Mouse (Mus musculus) myocyte (in vitro differentiated cells): ENCODE measurements around the gene Vmn1r5.

Source experiments
- E2F4 ChIP-seq: IDR thresholded peaks from one replicate; pipeline ENCODE4 v1.6.1; 2011; ENCODE audit warnings: mild to moderate bottlenecking, control low read depth, moderate library complexity; ENCODE audit not compliant: insufficient read depth
- MAX ChIP-seq: IDR thresholded peaks from one replicate; pipeline ENCODE4 v1.6.1; 2011; ENCODE audit warnings: low read depth, mild to moderate bottlenecking, control low read depth
- POLR2A ChIP-seq: IDR thresholded peaks from one replicate; pipeline ENCODE4 v1.6.1; 2011; ENCODE audit warnings: low read depth, mild to moderate bottlenecking, control low read depth, moderate library complexity; ENCODE audit not compliant: insufficient read length
- POLR2AphosphoS2 ChIP-seq: IDR thresholded peaks from one replicate; pipeline ENCODE4 v1.6.1; 2011; ENCODE audit warnings: low read depth, control low read depth; ENCODE audit not compliant: insufficient read length
- TCF12 ChIP-seq: IDR thresholded peaks from one replicate; pipeline ENCODE4 v1.6.1; 2011; ENCODE audit warnings: mild to moderate bottlenecking, control low read depth; ENCODE audit not compliant: poor library complexity, insufficient read depth, severe bottlenecking
- USF1 ChIP-seq: IDR thresholded peaks from one replicate; pipeline ENCODE4 v1.6.1; 2011; ENCODE audit warnings: low read depth, mild to moderate bottlenecking, control low read depth, moderate library complexity

DNA sequence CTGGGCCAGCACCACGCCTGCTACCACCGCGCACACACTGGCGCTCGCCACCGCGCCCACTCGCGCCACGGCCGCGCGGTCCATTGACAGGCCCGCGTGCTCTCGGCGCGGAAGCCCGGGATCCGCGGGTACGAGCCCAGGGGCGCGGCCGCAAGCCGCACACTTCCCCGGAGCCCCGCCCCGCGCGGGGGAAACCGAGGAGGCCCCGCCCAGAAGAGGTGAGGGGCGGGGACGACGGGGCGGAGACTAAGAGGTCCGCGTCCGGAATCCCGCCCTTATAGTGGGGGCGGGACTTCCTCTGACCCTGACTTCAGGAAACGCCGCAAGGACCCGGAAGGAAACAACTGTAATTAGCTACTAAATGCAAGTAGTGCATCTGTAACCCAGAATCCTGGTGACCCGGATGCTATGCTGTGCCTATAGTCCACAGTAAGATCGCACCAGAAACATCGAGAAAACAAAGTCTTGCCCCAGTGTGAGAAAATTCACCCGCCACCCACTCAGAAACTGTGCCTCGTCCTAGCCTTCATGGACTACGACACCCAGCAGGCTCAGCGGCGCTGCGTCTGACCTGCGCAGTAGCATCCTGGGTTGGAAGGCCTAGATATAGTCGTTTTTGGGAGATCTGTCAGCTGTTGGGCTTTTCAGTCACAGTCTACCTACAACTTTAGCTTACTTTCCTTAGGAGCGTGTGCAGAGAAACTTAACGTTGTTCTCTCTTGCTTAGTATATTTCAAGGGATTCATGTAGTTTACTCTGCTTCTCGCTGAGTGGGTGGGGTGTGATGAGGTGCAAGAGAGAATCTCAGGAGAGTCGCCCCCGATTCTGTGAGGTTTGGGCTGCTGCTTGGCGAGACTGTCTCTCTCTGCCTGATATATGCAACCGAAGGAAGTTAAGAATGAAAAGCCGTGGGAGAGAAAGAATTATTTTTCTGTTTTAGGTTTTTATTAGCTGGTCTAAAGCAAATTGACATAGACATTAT lies 46.1 kb upstream of the Vmn1r5 start, which contains the start of the genes Nt5c3 and Vmn1r4:
- TF ChIP-seq POLR2A (peak; percentile 80), POLR2AphosphoS2 (peak; percentile 62), TCF12 (no peak), USF1 (no peak), E2F4 (no peak), MAX (no peak)
